Mouse (Mus musculus) lung, adult 2 months (tissue): ENCODE data around the gene Idh3a. TPM values are rescaled to one million over a fixed set of nuclear protein-coding genes. Genes with fewer than 3 reads are reported as not detected.
A peak's percentile ranks its signal among the peaks of the same experiment; 100 is the strongest.

Source experiments
- DNase-seq: peaks from one replicate; pipeline ENCODE4 v3.0.0; 2022
- H3K4me1 ChIP-seq: fragments of 200-500 bp; 2 replicates; pipeline ENCODE4 v1.6.1; 2011; ENCODE audit warnings: low read length; ENCODE audit not compliant: control insufficient read depth, insufficient read depth
- H3K4me3 ChIP-seq: fragments of 200-500 bp; replicated peaks from 2 replicates; pipeline ENCODE3; 2011; ENCODE audit warnings: low read depth, mild to moderate bottlenecking, control low read depth, low read length; ENCODE audit errors: extremely low read depth
- CTCF ChIP-seq: fragments of 200-500 bp; IDR thresholded peaks from 2 replicates; pipeline ENCODE4 v1.5.1; 2011; ENCODE audit warnings: mild to moderate bottlenecking, low read length, control low read depth; ENCODE audit not compliant: insufficient read depth
- POLR2A ChIP-seq: fragments of 200-500 bp; IDR thresholded peaks from 2 replicates; pipeline ENCODE4 v1.6.1; 2011; ENCODE audit warnings: low read depth, mild to moderate bottlenecking, control low read depth, low read length, borderline replicate concordance; ENCODE audit errors: extremely low read depth
- WGBS: fragments of 180-500 bp; shearing (Covaris S2); methylation state at CpG from one replicate; pipeline ENCODE4 v1.1.7; 2018; 5-methylcytosine and 5-hydroxymethylcytosine counted together
- polyA plus RNA-seq: library from polyadenylated mRNA; depleted of rRNA; stranded (reverse); fragments of >200 nt; gene quantifications from 2 replicates; pipeline ENCODE4 v1.2.3, GENCODE M21; 2012

The Idh3a gene
- polyA plus RNA-seq, 1 experiment = 37.0 TPM

DNA sequence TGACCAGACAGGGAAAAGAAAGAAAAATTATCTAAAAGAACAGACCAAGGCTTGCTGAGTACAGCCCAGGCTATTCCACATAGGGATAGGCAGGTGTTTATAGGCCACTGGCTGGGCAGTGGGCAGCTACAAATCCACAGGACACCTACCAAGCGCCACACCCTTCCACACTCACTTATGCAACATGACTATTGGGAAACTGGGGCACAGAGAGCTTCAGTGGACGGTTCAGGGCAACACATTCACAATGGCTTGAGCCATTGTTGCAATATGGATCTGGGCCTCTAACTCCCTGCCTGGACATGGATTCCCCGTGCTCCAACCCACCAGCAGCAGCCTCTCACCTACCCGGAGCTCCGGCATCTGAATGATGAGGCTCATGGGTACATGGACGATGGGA lies 36.7 kb upstream of the Idh3a start:
- Histone ChIP-seq H3K4me1 (no peaks in the 10 kb centered on the region), H3K4me3 (no peak overlapping the region)
- TF ChIP-seq POLR2A (no peak), CTCF (no peak)
- 86% methylated on average over 6 of the region's 6 CpGs for WGBS
- DNase-seq = no peak

DNA sequence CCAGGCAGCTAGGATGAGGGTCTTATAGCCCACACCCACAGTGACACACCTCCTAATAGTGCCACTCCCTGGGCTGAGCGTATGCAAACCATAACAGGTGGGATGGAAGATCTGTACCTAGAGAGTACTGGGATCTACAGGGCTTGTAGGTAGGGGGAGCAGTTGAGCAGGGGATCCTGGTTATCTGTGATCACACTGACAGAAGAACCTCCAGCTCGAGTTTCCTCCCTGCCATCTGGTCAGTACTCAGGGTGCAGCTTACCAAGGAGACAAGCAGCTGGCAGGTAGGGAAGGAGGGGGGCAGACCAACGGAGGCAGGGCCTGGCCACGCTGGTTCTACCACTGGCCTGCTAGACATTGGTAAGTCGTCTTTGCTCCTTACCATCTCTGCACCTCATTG lies 33.7 kb upstream of the Idh3a start:
- no peak overlapping the region for H3K4me3 ChIP-seq
- 27% methylated on average over 5 of the region's 5 CpGs for WGBS
- no peak for TF ChIP-seq POLR2A
- peak; percentile 6; the same call in 1 of the 2 replicates for TF ChIP-seq CTCF
- peak; percentile 14 for DNase-seq
- H3K4me1 ChIP-seq = no peaks in the 10 kb centered on the region

DNA sequence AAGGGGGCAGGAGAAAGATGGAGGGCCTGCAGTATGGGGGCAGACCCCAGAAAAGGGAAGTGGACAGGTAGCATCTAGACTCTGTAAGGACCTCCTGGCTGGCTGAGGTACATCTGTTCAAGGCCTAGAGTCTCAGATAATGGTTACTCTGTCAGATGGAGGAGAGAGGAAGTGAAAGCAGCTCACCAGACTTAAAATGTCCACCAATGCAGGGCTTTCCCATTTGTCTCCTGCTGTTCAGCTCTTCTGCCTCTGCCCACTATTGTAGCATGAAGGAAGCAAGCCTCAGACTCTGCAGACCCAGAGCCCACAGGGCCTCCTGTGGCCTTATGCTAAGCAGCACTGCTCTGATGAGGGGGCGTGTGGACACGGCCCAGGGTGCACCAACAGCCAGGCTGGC lies 31.1 kb upstream of the Idh3a start:
- Histone ChIP-seq H3K4me1 (no peaks in the 10 kb centered on the region), H3K4me3 (no peak overlapping the region)
- no peak for DNase-seq
- TF ChIP-seq CTCF (no peak), POLR2A (no peak)
- WGBS = 67% methylated on average over 2 of the region's 2 CpGs

GRCm38 (mm10) chr9:54558731-54559130 lies 27.4 kb upstream of the Idh3a start:
- TF ChIP-seq POLR2A (no peak), CTCF (no peak)
- Histone ChIP-seq H3K4me3 (no peak overlapping the region), H3K4me1 (no peaks in the 10 kb centered on the region)
- DNase-seq = no peak
- WGBS = 80% methylated on average over 8 of the region's 8 CpGs

GRCm38 (mm10) chr9:54559771-54560471 lies 26.2 kb upstream of the Idh3a start, which contains the start of gene Cib2:
Gene Cib2, minus strand, starts transcription at chr9:54560218.
- TF ChIP-seq CTCF (0 out of 2 replicates have a peak, but pooled peaks have one; percentile 27), POLR2A (peak; percentile 47; the same call in 1 of the 2 replicates)
- Histone ChIP-seq H3K4me3 (peak within 1 kb of the TSS; percentile 63), H3K4me1 (no peaks in the 10 kb centered on the region)
- DNase-seq = peak; percentile 75
- WGBS = 3% methylated on average over 51 of the region's 54 CpGs

- Histone ChIP-seq H3K4me3 (no peak overlapping the region), H3K4me1 (no peaks in the 10 kb centered on the region)
- WGBS = 82% methylated on average over 8 of the region's 8 CpGs
- TF ChIP-seq POLR2A = no peak
- no peak for TF ChIP-seq CTCF
- DNase-seq = no peak
Observed at GRCm38 (mm10) chr9:54560831-54561601, 25.1 kb upstream of the Idh3a start.

GRCm38 (mm10) chr9:54566958-54567357 lies 19.2 kb upstream of the Idh3a start:
- H3K4me3 ChIP-seq = no peak overlapping the region
- DNase-seq = peak; percentile 47
- TF ChIP-seq POLR2A (no peak), CTCF (no peak)
- H3K4me1 ChIP-seq = peaks cover 7% of the 10 kb centered on the region
- 29% methylated on average over 4 of the region's 4 CpGs for WGBS

DNA sequence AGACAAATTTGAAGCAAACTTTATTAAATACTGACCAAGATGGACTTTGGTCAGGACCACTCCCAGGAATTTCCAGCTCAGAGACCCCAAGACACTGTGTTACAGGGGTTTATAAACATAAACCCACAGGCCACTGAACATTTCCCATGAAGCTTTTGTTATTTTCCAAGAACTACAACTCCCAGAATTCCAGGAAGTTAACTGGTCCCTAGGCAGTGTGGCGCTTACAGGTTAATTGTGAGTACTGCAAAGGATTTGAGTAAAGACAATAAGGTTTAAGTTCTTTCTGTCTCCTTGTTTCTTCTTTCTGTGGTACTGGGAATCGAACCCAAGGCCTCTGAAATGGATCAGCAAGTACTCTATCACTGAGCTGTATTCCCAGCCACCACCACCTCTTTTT lies 17.4 kb upstream of the Idh3a start:
- Histone ChIP-seq H3K4me1 (peaks cover 7% of the 10 kb centered on the region), H3K4me3 (no peak overlapping the region)
- DNase-seq = no peak
- TF ChIP-seq CTCF (no peak), POLR2A (no peak)
- 50% methylated on average over 2 of the region's 2 CpGs for WGBS

- H3K4me3 ChIP-seq = no peak overlapping the region
- no peak for DNase-seq
- TF ChIP-seq POLR2A (no peak), CTCF (no peak)
- 45% methylated on average over 9 of the region's 9 CpGs for WGBS
- H3K4me1 ChIP-seq = peaks cover 7% of the 10 kb centered on the region
Observed at GRCm38 (mm10) chr9:54571130-54571839, 14.8 kb upstream of the Idh3a start.
